Mouse (Mus musculus) forebrain, postnatal 0 days (tissue): Measurements from ENCODE around the gene Cadm2. TPM values are rescaled to one million over a fixed set of nuclear protein-coding genes. Genes with fewer than 3 reads are reported as not detected.

ENCODE experiments used
- ATAC-seq: fragments of 200-750 bp; cut with Nextera tagmentation; 2 replicates; pipeline ENCODE4 v1.8.0; 2017; ENCODE audit warnings: mild to moderate bottlenecking, moderate library complexity
- DNase-seq: peaks from one replicate; pipeline ENCODE4 v3.0.0-alpha.2; 2015
- H3K27ac ChIP-seq: fragments of 300-500 bp; sonication (generic); 2 replicates; pipeline ENCODE4 v1.5.1; 2014; ENCODE audit warnings: low read depth, mild to moderate bottlenecking, antibody characterized with exemption, low read length, moderate library complexity, mixed read lengths
- H3K27me3 ChIP-seq: fragments of 300-500 bp; sonication (generic); 2 replicates; pipeline ENCODE4 v1.6.1; 2014; ENCODE audit warnings: mild to moderate bottlenecking, low read length, mixed read lengths; ENCODE audit not compliant: insufficient read depth
- H3K36me3 ChIP-seq: fragments of 300-500 bp; sonication (generic); 2 replicates; pipeline ENCODE4 v1.6.1; 2014; ENCODE audit warnings: mild to moderate bottlenecking, moderate library complexity; ENCODE audit not compliant: insufficient read depth
- H3K4me1 ChIP-seq: fragments of 300-500 bp; sonication (generic); 2 replicates; pipeline ENCODE4 v1.6.1; 2014; ENCODE audit warnings: antibody characterized with exemption; ENCODE audit not compliant: insufficient read depth
- H3K4me2 ChIP-seq: fragments of 300-500 bp; sonication (generic); 2 replicates; pipeline ENCODE4 v1.6.1; 2014; ENCODE audit warnings: low read depth, mild to moderate bottlenecking, moderate library complexity
- H3K4me3 ChIP-seq: fragments of 300-500 bp; sonication (generic); 2 replicates; pipeline ENCODE4 v1.5.1; 2014; ENCODE audit warnings: low read depth, low read length, mixed read lengths
- H3K9ac ChIP-seq: fragments of 300-500 bp; sonication (generic); 2 replicates; pipeline ENCODE4 v1.6.1; 2014; ENCODE audit warnings: mild to moderate bottlenecking
- H3K9me3 ChIP-seq: fragments of 300-500 bp; sonication (generic); 2 replicates; pipeline ENCODE4 v1.6.1; 2016; ENCODE audit warnings: low read length
- CTCF ChIP-seq: sonication (generic); IDR thresholded peaks from 2 replicates; pipeline ENCODE4 v1.5.1; 2016; ENCODE audit warnings: antibody characterized with exemption, control low read depth, low read depth
- WGBS: fragments of 180-500 bp; shearing (Covaris S2); extraction: QIAGEN DNeasy Blood & Tissue Kit; methylation state at CpG from one replicate; pipeline ENCODE4 v1.1.7; 2014; 5-methylcytosine and 5-hydroxymethylcytosine counted together
- polyA plus RNA-seq: library from polyadenylated mRNA; unstranded; fragments of >200 nt; fragmentation: Nextera tagmentation; extraction: Ambion mirVana; gene quantifications from 2 replicates; pipeline ENCODE4 v1.2.1, GENCODE M21; 2015
- total RNA-seq: library from RNA; depleted of rRNA; stranded (reverse); fragments of >200 nt; gene quantifications from 2 replicates; pipeline ENCODE4 v1.2.3, GENCODE M21; 2014

Cadm2 gene
- total and polyA plus RNA-seq, 2 experiments from 2014 or later, result 58.9 to 63.3 TPM

DNA sequence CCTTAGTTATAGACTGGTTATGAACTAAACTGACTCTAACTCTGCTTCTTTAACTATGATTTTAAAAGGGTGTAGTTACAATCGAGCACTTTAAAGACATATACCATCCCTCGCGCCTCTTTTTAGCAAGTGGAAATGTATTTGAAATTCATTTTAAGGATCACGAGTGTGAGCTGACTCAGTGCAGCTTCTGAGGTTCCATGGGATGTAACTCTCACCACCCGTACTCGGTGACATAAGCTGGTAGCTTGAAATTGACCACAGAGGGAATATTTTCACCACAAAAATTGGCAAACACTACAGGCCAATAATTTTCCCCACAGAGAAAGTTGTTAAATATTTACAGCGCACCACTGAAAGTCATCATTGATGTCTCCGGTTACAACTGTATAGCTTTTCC is 730.8 kb downstream of the Cadm2 start:
- Histone ChIP-seq H3K27me3 (no peaks in the 10 kb centered on the region), H3K9me3 (no peaks in the 10 kb centered on the region), H3K4me1 (no peaks in the 10 kb centered on the region), H3K4me2 (no peak overlapping the region), H3K27ac (no peak overlapping the region), H3K9ac (no peak overlapping the region), H3K36me3 (no peaks in the 10 kb centered on the region), H3K4me3 (no peak overlapping the region)
- DNase-seq (no peak), ATAC-seq (no peak)
- WGBS, result 87% methylated on average over 8 of the region's 8 CpGs
- TF ChIP-seq CTCF, result no peak

DNA sequence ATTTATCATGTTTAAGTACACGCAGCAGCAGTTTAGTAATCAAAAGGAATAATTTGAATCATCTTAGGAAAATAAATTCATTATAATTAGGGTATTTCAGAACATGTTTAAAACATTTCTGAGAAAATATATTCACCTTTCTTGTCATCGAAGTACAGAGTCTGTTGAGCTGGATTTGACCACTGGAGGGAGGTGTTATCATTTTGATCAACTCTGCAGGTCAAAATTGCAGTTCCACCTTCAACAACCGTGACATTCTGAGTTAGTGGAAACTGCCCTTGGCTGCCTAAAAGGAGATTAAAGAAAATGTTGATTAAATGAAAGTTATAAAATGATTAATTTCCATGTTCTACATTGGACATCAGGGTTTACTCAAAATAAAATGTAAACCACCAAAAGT is 738.1 kb downstream of the Cadm2 start:
- H3K36me3 ChIP-seq, result no peaks in the 10 kb centered on the region
- no peaks in the 10 kb centered on the region for H3K4me1 ChIP-seq
- no peak overlapping the region for H3K27ac ChIP-seq
- DNase-seq (no peak), ATAC-seq (no peak)
- no peaks in the 10 kb centered on the region for H3K9me3 ChIP-seq
- TF ChIP-seq CTCF, result peak; percentile 39; the same call in 1 of the 2 replicates
- no peak overlapping the region for H3K4me2 ChIP-seq
- no peaks in the 10 kb centered on the region for H3K27me3 ChIP-seq
- 44% methylated on average over 3 of the region's 3 CpGs for WGBS
- H3K9ac ChIP-seq, result no peak overlapping the region
- no peak overlapping the region for H3K4me3 ChIP-seq

DNA sequence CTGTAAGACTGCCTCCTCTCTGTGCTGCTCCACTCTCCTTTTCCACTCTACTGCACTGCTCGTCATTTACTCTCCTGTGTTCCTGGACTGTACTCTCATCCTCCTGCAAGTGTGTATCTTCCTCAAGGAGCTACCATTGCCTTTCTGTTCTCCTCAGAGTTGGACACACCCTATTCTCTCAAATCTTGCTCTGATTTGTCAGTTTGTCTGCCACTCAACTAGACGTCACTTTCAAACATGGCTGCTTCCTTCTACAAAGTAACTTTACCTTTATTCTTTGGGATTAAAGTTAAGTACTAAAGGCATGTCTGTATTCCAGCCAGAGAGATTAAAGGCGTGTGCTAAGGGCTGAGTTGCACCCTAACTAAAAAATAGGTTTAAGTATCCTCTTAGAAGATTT is 749.5 kb downstream of the Cadm2 start:
- WGBS, result 86% methylated on average over 3 of the region's 3 CpGs
- ATAC-seq, result no peak
- no peaks in the 10 kb centered on the region for H3K4me1 ChIP-seq
- H3K9me3 ChIP-seq, result no peaks in the 10 kb centered on the region
- no peak overlapping the region for H3K27ac ChIP-seq
- no peaks in the 10 kb centered on the region for H3K27me3 ChIP-seq
- H3K36me3 ChIP-seq, result no peaks in the 10 kb centered on the region
- H3K4me3 ChIP-seq, result no peak overlapping the region
- no peak for TF ChIP-seq CTCF
- no peak for DNase-seq
- H3K9ac ChIP-seq, result no peak overlapping the region
- no peak overlapping the region for H3K4me2 ChIP-seq

DNA sequence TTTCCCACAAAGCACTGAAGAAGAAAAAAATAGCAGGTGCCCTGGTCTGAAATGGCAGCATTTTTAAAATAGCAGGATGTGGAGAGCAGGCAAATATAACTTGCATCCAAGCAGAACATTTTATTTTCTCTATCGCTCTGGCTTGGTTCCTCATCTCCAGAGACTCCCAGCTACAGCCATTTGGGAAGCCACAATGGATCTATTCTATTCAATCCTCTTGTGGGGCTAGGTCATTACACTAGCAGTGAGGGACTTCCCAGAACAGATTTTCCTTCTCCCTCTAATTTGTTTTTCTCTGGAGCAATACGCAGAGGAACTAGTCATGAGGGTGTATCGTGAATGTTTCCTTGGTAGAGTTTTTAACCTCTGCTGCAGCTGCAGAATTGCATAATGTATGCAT is 769.7 kb downstream of the Cadm2 start:
- Histone ChIP-seq H3K27ac (no peak overlapping the region), H3K9me3 (no peaks in the 10 kb centered on the region), H3K36me3 (no peaks in the 10 kb centered on the region), H3K9ac (no peak overlapping the region), H3K27me3 (no peaks in the 10 kb centered on the region), H3K4me1 (no peaks in the 10 kb centered on the region), H3K4me2 (no peak overlapping the region), H3K4me3 (no peak overlapping the region)
- no peak for TF ChIP-seq CTCF
- no peak for DNase-seq
- 50% methylated on average over 3 of the region's 3 CpGs for WGBS
- no peak for ATAC-seq

DNA sequence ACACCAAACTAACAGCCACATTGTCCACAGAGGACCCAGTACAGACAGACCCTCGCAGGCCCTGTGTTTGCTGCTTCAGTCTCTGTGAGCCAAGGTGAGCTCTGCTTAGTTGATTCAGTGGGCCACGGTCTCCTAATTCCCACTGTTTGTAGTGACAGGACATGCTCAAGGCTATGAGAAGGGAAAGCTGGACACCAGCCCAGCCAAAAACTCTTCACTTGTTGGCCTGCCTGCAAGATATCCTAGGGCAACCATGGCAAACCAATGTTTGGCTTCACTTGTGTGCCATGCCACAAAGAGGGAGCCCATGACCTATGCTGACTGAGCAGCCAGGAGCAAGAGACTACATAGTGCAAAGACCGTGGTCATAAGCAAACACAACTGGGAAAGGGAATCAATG is 795.8 kb downstream of the Cadm2 start:
- 73% methylated on average over 3 of the region's 3 CpGs for whole genome bisulfite sequencing
- Histone ChIP-seq H3K4me3 (no peak overlapping the region), H3K36me3 (no peaks in the 10 kb centered on the region), H3K4me1 (no peaks in the 10 kb centered on the region), H3K27ac (no peak overlapping the region), H3K9me3 (no peaks in the 10 kb centered on the region), H3K4me2 (no peak overlapping the region), H3K27me3 (no peaks in the 10 kb centered on the region), H3K9ac (no peak overlapping the region)
- DNase-seq (no peak), ATAC-seq (peak; percentile 20; the same call in 1 of the 2 replicates)
- TF ChIP-seq CTCF, result no peak

DNA sequence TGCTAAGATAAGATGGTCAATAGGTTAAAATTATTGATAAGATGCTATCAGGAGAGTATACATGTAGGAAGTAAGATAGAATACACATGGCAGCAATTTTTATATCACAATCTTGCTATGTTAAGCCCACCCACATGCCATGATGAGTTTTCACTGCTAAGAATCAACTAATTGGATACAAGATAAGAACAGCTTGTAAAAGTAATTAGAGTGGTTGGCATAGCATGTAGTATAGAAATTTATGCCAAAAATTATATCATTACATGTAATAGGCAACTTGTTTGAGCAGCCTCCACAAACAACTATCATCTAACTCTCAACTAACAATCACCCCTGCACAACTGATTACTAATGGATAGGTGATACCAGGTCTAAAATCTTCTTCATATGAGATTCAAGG is 809.2 kb downstream of the Cadm2 start:
- H3K36me3 ChIP-seq, result no peaks in the 10 kb centered on the region; the same call in 1 of the 2 replicates
- H3K4me1 ChIP-seq, result no peaks in the 10 kb centered on the region
- no peaks in the 10 kb centered on the region for H3K27me3 ChIP-seq
- no peak overlapping the region for H3K27ac ChIP-seq
- ATAC-seq, result peak; percentile 76
- no peaks in the 10 kb centered on the region for H3K9me3 ChIP-seq
- no peak overlapping the region for H3K9ac ChIP-seq
- H3K4me2 ChIP-seq, result no peak overlapping the region
- no peak overlapping the region for H3K4me3 ChIP-seq
- no peak for TF ChIP-seq CTCF
- peak; percentile 29 for DNase-seq

DNA sequence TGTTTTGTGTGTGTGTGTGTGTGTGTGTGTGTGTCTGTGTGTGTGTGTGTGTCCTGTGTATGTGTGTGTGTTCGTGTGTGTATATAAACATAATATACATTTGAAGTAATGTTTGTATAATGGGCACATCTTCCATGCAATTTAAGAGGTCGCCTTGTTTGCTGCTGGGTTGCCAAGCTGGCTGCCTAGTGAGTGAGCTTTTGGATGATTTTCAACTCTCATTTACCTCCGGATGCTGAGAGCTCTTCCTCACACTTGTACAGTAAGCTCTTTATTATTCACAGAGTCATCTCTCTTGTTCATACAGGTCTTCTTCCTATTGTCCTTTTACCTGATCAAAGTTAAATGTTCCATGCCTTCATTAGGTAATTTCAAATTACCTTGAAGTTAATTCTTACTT is 822.5 kb downstream of the Cadm2 start:
- Histone ChIP-seq H3K27ac (no peak overlapping the region), H3K36me3 (peaks cover 3% of the 10 kb centered on the region; the same call in 1 of the 2 replicates), H3K4me2 (no peak overlapping the region), H3K4me3 (no peak overlapping the region), H3K9ac (no peak overlapping the region), H3K4me1 (no peaks in the 10 kb centered on the region), H3K27me3 (no peaks in the 10 kb centered on the region), H3K9me3 (no peaks in the 10 kb centered on the region)
- ATAC-seq, result no peak
- 48% methylated on average over 3 of the region's 3 CpGs for WGBS
- no peak for DNase-seq
- no peak for TF ChIP-seq CTCF

DNA sequence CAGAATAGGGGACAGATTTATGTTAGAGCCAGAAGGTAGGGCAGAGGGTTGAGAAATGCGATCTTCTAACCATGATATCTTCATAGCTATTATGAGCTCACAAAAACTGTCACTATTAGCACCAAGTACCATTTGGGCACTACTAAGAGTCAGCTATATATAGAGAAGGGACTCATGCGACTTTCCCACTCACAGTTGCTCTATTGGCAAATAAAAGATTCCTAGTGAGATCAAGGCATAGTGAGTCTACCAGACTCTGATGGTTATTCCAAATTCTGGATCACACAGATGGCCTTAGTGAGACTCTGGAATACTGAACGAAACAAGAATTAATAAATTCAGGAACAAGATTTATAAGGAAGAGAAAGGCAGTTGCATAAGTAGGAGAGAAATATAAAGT is 827.6 kb downstream of the Cadm2 start:
- Histone ChIP-seq H3K27me3 (no peaks in the 10 kb centered on the region), H3K4me3 (no peak overlapping the region), H3K36me3 (no peaks in the 10 kb centered on the region), H3K27ac (no peak overlapping the region), H3K4me1 (no peaks in the 10 kb centered on the region), H3K9ac (no peak overlapping the region), H3K4me2 (no peak overlapping the region), H3K9me3 (no peaks in the 10 kb centered on the region)
- no peak for ATAC-seq
- 79% methylated on average over 3 of the region's 3 CpGs for WGBS
- TF ChIP-seq CTCF, result no peak
- no peak for DNase-seq
